Mouse (Mus musculus) right cerebral cortex, adult 2 months (tissue): ENCODE results near the gene Zbtb8b.
"Not testable (repeated sequence)": the region's sequence is repeated elsewhere in the genome, so short reads cannot be mapped to it uniquely, and the experiment has no call there.

Source experiments
- DNase-seq, 2 experiments: peaks; one replicate each; pipeline ENCODE4 v3.0.0; 2021 to 2022; ENCODE audit warnings: low spot score in 2 of 2

Gene Zbtb8b

DNA sequence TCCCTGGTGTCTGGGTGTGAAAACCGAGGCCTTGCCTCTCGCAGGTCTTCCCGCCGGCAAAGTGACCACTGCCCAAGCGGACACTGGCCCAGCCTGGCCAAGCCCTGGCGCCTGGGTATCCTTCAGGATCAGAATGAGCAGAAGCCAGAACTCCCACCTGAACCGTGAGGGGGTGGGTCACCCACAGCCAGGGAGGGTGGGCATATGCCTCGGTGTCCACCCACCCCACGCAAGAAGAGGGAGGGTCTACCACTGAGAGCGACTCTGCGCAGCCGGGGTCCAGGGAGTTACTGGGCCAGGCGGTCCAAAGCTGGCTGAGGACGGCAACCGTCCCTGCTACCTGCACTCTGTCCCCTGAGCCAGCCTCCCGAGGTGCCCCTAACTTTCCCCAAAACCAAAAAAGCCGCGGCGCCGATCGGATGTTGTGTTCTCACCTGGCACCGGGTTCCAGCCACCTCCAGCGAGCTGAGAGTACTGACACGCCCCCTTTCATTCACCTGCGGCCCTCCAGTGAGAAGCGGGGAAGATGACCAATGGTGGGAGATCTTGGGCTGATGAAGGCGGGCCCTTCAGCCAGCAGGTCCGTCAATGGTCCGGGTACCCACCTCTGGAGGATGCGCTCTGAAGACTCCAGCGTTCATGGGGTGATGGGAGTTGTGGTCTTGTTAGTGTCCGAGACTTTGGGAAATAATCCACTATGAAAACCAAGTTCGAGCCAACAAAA, at the start of gene Zbtb8b:
TSS of gene Zbtb8b (minus strand) at position 514 of the 724 bp plus-strand sequence.
- DNase-seq: peak; percentile 89 to 90

DNA sequence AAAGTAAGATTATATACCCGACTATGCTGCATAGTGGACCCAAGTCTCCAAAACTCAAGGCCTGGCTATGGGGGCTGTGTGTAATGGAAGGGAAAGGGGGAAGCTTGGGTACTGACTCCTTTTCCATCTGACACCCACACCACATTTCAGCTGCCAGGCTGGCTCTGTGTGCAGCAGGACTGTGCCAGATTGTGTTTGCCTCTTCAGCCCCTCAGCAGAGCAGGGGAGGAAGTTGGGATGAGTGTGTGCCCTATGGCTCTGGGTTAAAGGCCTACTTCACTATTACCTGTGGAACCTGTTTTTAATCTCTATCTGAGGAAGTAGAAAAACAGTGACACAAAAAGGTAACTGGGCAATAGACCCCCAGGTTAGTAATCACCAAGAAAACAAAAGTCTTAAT, 40.4 kb upstream of the Zbtb8b start:
- no peak for DNase-seq

GRCm38 (mm10) chr4:129479863-129480262, 39.2 kb upstream of the Zbtb8b start:
- DNase-seq: no peak

DNA sequence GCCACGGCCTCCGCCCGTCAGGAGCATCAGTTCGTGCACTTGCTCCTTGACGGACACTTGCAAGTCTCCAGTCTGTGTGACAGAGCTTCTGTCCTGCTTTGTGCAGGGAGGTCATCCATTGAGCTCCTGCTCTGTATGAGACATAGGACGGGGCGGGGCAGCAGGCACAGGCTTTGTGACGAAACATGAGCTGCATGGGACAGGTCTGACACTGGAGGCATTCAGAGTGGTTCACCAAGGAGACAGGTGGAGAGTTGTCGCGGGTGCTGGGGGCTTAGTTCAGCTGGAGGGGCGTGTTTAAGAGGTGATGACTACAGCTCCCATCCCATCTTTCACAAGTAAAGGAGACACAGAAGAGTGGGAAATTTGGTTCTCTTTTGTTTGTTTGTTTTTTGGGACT, 35.4 kb upstream of the Zbtb8b start:
- no peak for DNase-seq

DNA sequence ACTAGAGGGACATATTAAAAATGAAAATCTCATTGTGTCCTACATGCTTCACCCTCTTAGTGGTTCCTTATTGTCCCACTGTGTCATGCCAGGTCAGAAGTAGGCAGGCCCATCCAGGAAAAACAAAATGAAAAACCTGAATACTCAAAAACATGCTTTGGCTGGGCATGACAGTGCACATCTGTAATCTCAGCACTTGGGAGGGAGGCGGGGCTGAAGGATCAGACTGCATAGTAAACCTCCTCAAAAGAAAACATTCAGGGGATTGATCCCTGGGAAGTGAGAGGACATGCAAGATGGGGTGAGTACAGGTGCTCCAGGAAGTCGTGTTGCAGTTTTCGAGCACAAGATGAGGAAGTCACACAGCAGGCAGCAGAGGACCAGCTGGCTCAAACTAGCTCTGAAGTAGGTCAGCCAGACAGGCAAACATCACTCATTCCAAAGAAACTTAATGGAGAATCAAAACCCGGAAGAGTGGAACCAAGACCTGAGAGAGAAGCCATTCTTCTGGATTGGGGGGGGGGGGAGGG, 23.7 kb upstream of the Zbtb8b start:
- DNase-seq: no peak

DNA sequence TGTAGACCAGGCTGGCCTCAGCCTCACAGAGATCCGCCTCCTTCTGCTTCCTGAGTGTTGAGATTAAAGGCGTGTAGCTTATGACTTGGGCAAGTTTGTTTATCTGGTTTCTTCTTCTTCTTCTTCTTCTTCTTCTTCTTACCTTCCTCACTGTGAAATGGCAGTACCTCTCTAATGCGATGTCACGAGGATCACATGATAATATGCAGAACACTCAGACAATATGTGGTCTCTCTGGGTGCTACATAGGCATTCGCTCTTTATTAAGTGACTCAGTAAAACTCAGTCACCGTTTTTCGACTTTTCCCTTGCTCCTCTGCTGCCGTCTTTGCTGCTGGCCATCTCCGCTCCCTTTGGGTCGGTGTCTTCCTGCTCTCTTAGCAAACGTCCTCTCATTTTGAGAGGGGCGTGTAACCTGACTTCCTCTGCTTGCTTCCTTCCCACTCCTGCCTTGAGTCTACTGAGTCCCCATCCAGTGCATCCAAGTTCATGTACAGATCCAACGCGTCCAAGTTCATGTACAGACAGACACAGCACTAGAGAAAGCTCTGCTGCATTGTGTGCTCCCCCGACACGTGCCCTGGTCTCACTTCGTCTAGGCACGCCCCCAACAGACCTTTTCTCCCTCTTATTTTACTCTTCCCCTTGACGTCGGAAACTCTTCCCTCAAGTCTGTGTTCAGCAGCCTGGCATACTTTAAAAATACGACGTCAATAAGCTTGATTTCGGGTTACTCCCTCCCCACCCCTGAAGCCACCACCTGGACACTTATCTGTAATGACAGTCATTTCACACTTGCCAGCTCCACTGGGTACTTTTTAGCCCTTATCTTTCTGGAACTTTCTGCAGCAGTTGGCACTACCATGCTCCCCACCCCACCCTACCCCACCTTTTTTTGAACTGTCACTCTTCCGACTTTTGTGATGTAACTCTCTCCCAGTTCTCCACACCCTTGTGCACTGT, 22.7 kb upstream of the Zbtb8b start:
- no peak for DNase-seq

GRCm38 (mm10) chr4:129462118-129462517, 21.5 kb upstream of the Zbtb8b start:
- DNase-seq: no peak

DNA sequence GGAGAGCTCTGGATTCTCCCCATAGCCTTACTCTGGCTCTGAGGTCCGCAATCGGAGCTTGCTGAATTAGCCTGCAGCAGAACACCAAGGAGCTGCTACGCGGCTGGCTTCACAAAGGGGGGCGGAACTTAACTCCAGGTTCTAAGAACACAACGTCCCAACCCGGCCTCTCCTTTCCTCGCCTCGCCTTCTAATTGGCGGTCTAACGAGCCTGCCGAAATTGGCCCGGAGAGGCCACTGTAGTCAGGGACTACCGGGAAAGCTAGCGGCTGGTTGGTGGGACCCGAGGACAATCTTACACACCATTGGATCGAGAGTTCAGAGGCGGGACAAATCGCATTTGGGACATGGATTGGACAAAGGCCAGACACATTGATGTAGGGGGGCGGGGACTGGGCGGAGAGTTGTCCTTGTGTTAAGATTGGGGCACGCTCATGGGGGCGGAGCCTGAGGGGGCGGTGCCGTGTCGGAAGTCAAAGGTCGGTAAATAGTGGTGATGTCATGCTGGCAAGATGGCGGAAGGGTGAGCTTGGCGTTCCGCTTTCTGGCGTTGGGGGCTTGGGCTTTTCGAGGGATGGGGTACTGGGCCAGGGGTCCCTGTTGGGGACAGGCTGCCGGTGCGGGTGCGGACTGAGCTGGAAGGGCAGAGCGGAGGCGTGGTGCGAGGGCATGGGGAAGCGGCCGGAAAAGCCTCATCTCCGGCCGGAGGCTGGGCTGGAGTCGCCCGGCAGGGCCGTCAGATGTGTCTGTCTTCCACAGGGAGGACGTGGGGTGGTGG, 20.7 kb upstream of the Zbtb8b start, which contains the start of gene Bsdc1:
TSS of gene Bsdc1 (plus strand) at position 399 of the 778 bp plus-strand sequence.
- DNase-seq: peak; percentile 100

- no peak for DNase-seq
These were observed 20.2 kb upstream of the Zbtb8b start for GRCm38 (mm10) chr4:129460827-129461182.

- DNase-seq: no peak
These were observed 19.1 kb upstream of the Zbtb8b start for GRCm38 (mm10) chr4:129459726-129460125.

GRCm38 (mm10) chr4:129457311-129457710, 16.7 kb upstream of the Zbtb8b start:
- not testable (repeated sequence) for DNase-seq

- no peak for DNase-seq
These were observed 15.5 kb upstream of the Zbtb8b start for GRCm38 (mm10) chr4:129456126-129456525.

- peak; percentile 77 to 79 for DNase-seq
These were observed 14.6 kb upstream of the Zbtb8b start for GRCm38 (mm10) chr4:129455265-129455664.

DNA sequence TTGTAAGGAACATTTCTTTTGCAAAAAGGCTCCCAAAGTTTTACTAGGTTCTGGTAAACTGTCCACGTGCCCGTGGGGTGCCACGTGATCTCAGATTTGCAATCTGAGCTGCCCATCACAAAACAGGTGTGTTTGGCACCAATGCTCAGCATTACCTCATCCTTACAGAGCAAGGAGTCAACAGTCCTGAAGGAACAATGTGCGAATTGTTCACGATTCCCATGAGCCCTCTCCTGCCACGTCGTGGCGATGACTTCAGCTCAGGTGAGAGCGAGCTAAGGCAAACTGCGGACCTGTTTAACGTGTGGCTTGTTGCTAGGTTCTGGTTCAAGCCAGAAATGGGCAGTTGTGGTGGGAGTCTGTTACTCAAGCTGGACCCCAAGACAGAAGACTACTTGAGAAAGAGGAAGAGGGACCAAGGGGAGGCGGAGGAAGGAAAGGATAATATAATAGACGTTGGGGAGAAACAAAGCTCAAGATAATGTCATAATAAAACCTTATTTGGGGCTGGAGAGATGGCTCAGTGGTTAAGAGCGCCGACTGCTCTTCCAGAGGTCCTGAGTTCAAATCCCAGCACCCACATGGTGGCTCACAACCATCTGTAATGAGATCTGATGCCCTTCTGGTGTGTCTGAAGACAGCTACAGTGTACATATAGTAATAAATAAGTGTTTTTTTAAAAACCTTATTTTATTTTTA, 11.0 kb upstream of the Zbtb8b start:
- DNase-seq: no peak

DNA sequence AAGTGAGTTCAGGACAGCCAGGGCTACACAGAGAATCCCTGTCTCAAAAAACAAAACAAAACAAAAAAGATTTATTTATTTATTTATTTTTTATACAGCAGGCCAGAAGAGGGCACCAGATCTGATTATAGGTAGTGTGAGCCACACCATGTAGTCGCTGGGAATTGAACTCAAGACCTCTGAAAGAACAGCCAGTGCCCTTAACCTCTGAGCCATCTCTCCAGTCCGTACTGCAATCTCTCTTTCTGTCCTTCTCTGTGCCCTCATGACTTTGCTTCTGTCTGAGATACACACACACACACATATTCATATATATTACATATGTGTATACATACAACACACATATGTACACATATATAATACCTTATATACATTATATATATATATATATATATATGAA, 10.2 kb upstream of the Zbtb8b start:
- no peak for DNase-seq

DNA sequence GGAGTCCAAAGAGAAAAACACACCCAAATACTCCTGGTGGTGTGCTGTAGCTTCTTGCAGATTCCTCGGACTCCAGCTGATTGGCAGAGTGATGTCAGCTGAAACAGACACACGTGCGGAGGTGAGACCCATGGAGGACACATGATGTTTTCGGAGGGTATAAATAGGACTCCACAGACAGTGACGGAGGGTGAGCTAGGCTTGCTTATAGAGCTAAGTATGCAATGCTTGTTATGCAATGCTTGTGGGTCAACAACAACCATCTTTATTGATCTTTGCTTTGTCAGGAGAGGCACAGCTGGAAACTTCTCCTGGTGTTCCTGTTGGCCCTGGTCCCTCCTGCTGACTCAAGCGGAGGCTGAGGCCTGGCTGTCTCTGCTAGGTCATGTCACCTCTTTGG, 8.1 kb upstream of the Zbtb8b start:
- DNase-seq: no peak

GRCm38 (mm10) chr4:129447778-129448563, 7.3 kb upstream of the Zbtb8b start:
- DNase-seq: no peak

- DNase-seq: no peak
These were observed 6.7 kb upstream of the Zbtb8b start for GRCm38 (mm10) chr4:129447360-129447759.

DNA sequence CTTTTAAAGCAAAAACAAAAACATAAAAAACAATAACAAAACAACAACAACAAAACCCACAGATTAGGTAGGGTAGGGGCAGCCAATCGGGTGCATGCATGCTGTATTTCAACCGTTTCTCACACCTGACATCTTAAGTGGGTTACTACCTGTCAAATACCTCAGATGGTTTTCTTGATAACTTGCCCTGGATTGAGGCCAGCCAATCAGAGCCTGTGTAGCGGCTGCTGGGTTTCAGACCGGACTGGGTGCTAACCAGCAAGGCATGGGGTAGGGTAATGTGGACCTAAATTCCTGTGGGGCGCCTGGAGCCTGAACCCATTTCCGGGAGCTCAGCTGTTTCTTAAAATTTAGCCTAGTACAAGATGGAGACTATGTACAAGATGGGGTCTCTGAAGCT, 492 bp upstream of the Zbtb8b start:
- no peak for DNase-seq

DNA sequence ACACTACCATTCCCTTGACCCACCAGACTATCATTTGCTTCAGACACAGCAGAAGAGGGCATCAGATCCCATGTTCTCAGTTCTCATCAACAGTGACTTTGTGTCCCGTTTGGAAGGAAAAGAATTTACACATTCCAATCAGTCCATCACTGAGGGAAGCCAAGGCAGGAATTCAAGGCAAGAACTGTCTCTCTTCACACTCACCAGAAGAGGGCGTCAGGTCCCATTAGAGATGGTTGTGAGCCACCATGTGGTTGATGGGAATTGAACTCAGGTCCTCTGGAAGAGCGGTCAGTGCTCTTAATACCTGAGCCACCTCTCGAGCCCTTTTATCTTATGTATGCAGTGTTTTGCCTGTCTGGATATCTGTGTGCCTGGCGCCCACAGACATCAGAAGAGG, 22.3 kb downstream of the Zbtb8b start:
- DNase-seq: no peak
